Mouse (Mus musculus): ENCODE results near the gene Nmnat3.
A peak's percentile ranks its signal among the peaks of the same experiment; 100 is the strongest.

GRCm38 (mm10) chr9:98409137-98409536, 121.9 kb downstream of the Nmnat3 start:
- TF ChIP-seq CTCF (IDR thresholded peaks at IDR 0.05; ENCODE audit: borderline replicate concordance, insufficient read depth, low read depth, low read length) (peak; percentile 54), POLR2A (IDR thresholded peaks at IDR 0.05; ENCODE audit: borderline replicate concordance, insufficient read depth, low read length) (no peak)

Measured in cerebellum, adult 2 months (tissue).